In genomic region chr8:114803113-114803512, GRCm38 (mm10) we compare ENCODE assay signal across 11 mouse cellular contexts.
DNase-seq lines count a peak whose midpoint lies in the region; ATAC-seq and TF ChIP-seq lines count a peak whose summit lies in the region.
"Had no signal": no experiment of that assay in that cellular context is flagged by ENCODE, and none has a peak within 500 bp of the region (broad histone marks: within the 10 kb centered on the region; RNA-seq: fewer than 3 reads in every experiment).

No protein-coding gene starts in this region.

- H3K36me3 ChIP-seq in testis, adult 2 months (ENCODE audit: control insufficient read depth, insufficient read depth, low read length), result no peaks in the 10 kb centered on the region
- no peaks in the 10 kb centered on the region for H3K36me3 ChIP-seq in splenic B cell, adult 2 months (ENCODE audit: control insufficient read depth, insufficient read depth, low read length, poor library complexity, severe bottlenecking)
- no peaks in the 10 kb centered on the region for H3K36me3 ChIP-seq in intestine, embryonic 16.5 days (ENCODE audit: control insufficient read depth, insufficient read depth, low read length)

- H3K27ac ChIP-seq in testis, adult 2 months (ENCODE audit: control insufficient read depth, insufficient read depth, low read depth, low read length), result no peak overlapping the region
- H3K27ac ChIP-seq in intestine, embryonic 16.5 days (ENCODE audit: low read length), result no peak overlapping the region

- WGBS in intestine, embryonic 16.5 days, result 63% methylated on average over 5 of the region's 5 CpGs

- TF ChIP-seq POLR2A in testis, adult 2 months (IDR thresholded peaks at IDR 0.05; ENCODE audit: control insufficient read depth, low read depth, low read length), result no peak

- DNase-seq in gastrocnemius, adult 18-20 months (ENCODE audit: low spot score), result peak; percentile 5
- DNase-seq in gastrocnemius, postnatal 25 days, result no peak
- DNase-seq in testis, postnatal 14 days (ENCODE audit: low spot score), result no peak
- peak; percentile 94 for DNase-seq in splenic B cell, adult 2 months (ENCODE audit: low read depth, low spot score)
- no peak for DNase-seq in heart, postnatal 4 days
- DNase-seq: cerebellum, adult 11-12 months; kidney, adult 11 months had no signal

- H3K4me2 ChIP-seq in intestine, embryonic 16.5 days (ENCODE audit: low read depth, low read length), result no peak overlapping the region

- peaks cover 11% of the 10 kb centered on the region for H3K4me1 ChIP-seq in testis, adult 2 months (ENCODE audit: control insufficient read depth, insufficient read depth, low read length)
- H3K4me1 ChIP-seq in intestine, embryonic 16.5 days (ENCODE audit: control insufficient read depth, insufficient read depth, low read length), result peaks cover 5% of the 10 kb centered on the region; the same call in 1 of the 2 replicates

- peak; percentile 19; the same call in 1 of the 2 replicates for TF ChIP-seq CTCF in testis, adult 2 months (IDR thresholded peaks at IDR 0.05; ENCODE audit: control insufficient read depth, insufficient read depth, insufficient replicate concordance, low read depth, low read length)

- ATAC-seq in granulocyte monocyte progenitor cell, adult 5-6 weeks (replicated peaks; ENCODE audit: poor library complexity, severe bottlenecking), result peak; percentile 86
- no peak for ATAC-seq in intestine, embryonic 16.5 days
- ATAC-seq: forebrain, embryonic 14.5 days had no signal

- H3K9ac ChIP-seq in intestine, embryonic 16.5 days (ENCODE audit: low read depth, low read length), result no peak overlapping the region

- H3K27me3 ChIP-seq in testis, adult 2 months (ENCODE audit: control insufficient read depth, insufficient read depth, low read length), result no peaks in the 10 kb centered on the region
- H3K27me3 ChIP-seq in splenic B cell, adult 2 months (ENCODE audit: control insufficient read depth, insufficient read depth, low read length, poor library complexity, severe bottlenecking), result no peaks in the 10 kb centered on the region
- H3K27me3 ChIP-seq in intestine, embryonic 16.5 days (replicated peaks; ENCODE audit: control insufficient read depth, insufficient read depth, low read length), result no peaks in the 10 kb centered on the region

- no peak overlapping the region for H3K4me3 ChIP-seq in testis, adult 2 months (ENCODE audit: control insufficient read depth, low read depth, low read length)
- H3K4me3 ChIP-seq in intestine, embryonic 16.5 days (ENCODE audit: low read length), result no peak overlapping the region

- no peaks in the 10 kb centered on the region for H3K9me3 ChIP-seq in intestine, embryonic 16.5 days (ENCODE audit: control insufficient read depth, low read length)

Comparison
In these comparisons a context has a peak if more than half of its experiments do, and no peak if none do; other contexts are left out.
1. DNase-seq: peak in gastrocnemius, adult 18-20 months (single experiment) and splenic B cell, adult 2 months (single experiment); none in gastrocnemius, postnatal 25 days (single experiment), testis, postnatal 14 days (single experiment) and heart, postnatal 4 days (single experiment).